Comparison of ENCODE assay signal across 8 mouse cellular contexts in genomic region chr7:105581094-105581703, GRCm38 (mm10). TPM values are rescaled to one million over a fixed set of nuclear protein-coding genes. Genes with fewer than 3 reads are reported as not detected.
A peak's percentile ranks its signal among the peaks of the same experiment; 100 is the strongest.
DNase-seq lines count a peak whose midpoint lies in the region; ATAC-seq lines count a peak whose summit lies in the region.

Apbb1 (minus strand) TSS chr7:105581653.

- H3K9me3 ChIP-seq in embryonic facial prominence, embryonic 11.5 days (replicated peaks; ENCODE audit: control insufficient read depth, low read length): no peaks in the 10 kb centered on the region
- H3K9me3 ChIP-seq in intestine, embryonic 16.5 days (ENCODE audit: control insufficient read depth, low read length): no peaks in the 10 kb centered on the region
- no peaks in the 10 kb centered on the region for H3K9me3 ChIP-seq in midbrain, embryonic 10.5 days (replicated peaks)

- H3K4me3 ChIP-seq in embryonic facial prominence, embryonic 11.5 days (ENCODE audit: low read depth, low read length): peak within 1 kb of the TSS; percentile 77
- peak within 1 kb of the TSS; percentile 74 for H3K4me3 ChIP-seq in intestine, embryonic 16.5 days (ENCODE audit: low read length)
- H3K4me3 ChIP-seq in midbrain, embryonic 10.5 days: peak within 1 kb of the TSS; percentile 88

- H3K27me3 ChIP-seq in embryonic facial prominence, embryonic 11.5 days (ENCODE audit: control insufficient read depth, insufficient read depth, low read length): no peaks in the 10 kb centered on the region
- H3K27me3 ChIP-seq in intestine, embryonic 16.5 days (replicated peaks; ENCODE audit: control insufficient read depth, insufficient read depth, low read length): no peaks in the 10 kb centered on the region
- H3K27me3 ChIP-seq in midbrain, embryonic 10.5 days (ENCODE audit: low read depth, poor library complexity, severe bottlenecking): peaks cover 11% of the 10 kb centered on the region; the same call in 1 of the 2 replicates

- 1% methylated on average over 50 of the region's 54 CpGs for WGBS in embryonic facial prominence, embryonic 11.5 days
- under 1% methylated on average over 53 of the region's 54 CpGs for WGBS in intestine, embryonic 16.5 days
- under 1% methylated on average over 54 of the region's 54 CpGs for WGBS in midbrain, embryonic 10.5 days

- DNase-seq in urinary bladder, adult 18-20 months (ENCODE audit: low spot score in 2 of 2): peak; percentile 37 to 76
- no peak for DNase-seq in urinary bladder, postnatal 10 days (ENCODE audit: low spot score)
- DNase-seq in embryonic facial prominence, embryonic 11.5 days (ENCODE audit: low spot score): peak; percentile 84
- DNase-seq in gonadal fat pad, adult 2 months (ENCODE audit: low read depth): no peak
- DNase-seq in left cerebral cortex, postnatal 4 days: peak; percentile 87
- peak; percentile 85 for DNase-seq in midbrain, embryonic 10.5 days (ENCODE audit: low spot score)
- peak; percentile 68 to 78 for DNase-seq in right cerebral cortex, postnatal 36 days (ENCODE audit: low spot score in 2 of 2)

- intact Hi-C loops in left cerebral cortex, postnatal 4 days (cut with DNase I): no loop called here

- peak within 1 kb of the TSS; percentile 69 for H3K4me2 ChIP-seq in embryonic facial prominence, embryonic 11.5 days (ENCODE audit: low read depth, low read length)
- peak within 1 kb of the TSS; percentile 88 for H3K4me2 ChIP-seq in intestine, embryonic 16.5 days (ENCODE audit: low read depth, low read length)

- no peaks in the 10 kb centered on the region for H3K36me3 ChIP-seq in embryonic facial prominence, embryonic 11.5 days (replicated peaks; ENCODE audit: control insufficient read depth, insufficient read depth, low read depth, low read length)
- H3K36me3 ChIP-seq in intestine, embryonic 16.5 days (ENCODE audit: control insufficient read depth, insufficient read depth, low read length): no peaks in the 10 kb centered on the region
- H3K36me3 ChIP-seq in midbrain, embryonic 10.5 days: no peaks in the 10 kb centered on the region

- peak; percentile 90 for ATAC-seq in embryonic facial prominence, embryonic 11.5 days (replicated peaks; ENCODE audit: insufficient number of reproducible peaks, low FRiP score, low TSS enrichment, low read depth)
- peak; percentile 96 for ATAC-seq in intestine, embryonic 16.5 days

- H3K4me1 ChIP-seq in embryonic facial prominence, embryonic 11.5 days (ENCODE audit: control insufficient read depth, insufficient read depth, low read length): peaks cover 4% of the 10 kb centered on the region
- peaks cover 5% of the 10 kb centered on the region for H3K4me1 ChIP-seq in intestine, embryonic 16.5 days (ENCODE audit: control insufficient read depth, insufficient read depth, low read length)
- H3K4me1 ChIP-seq in midbrain, embryonic 10.5 days: peaks cover 29% of the 10 kb centered on the region

- peak within 1 kb of the TSS; percentile 86 for H3K9ac ChIP-seq in embryonic facial prominence, embryonic 11.5 days (replicated peaks; ENCODE audit: low read length)
- H3K9ac ChIP-seq in intestine, embryonic 16.5 days (ENCODE audit: low read depth, low read length): peak within 1 kb of the TSS; percentile 65

- H3K27ac ChIP-seq in embryonic facial prominence, embryonic 11.5 days (replicated peaks; ENCODE audit: low read depth, low read length): peak within 1 kb of the TSS; percentile 35
- H3K27ac ChIP-seq in intestine, embryonic 16.5 days (ENCODE audit: low read length): 0 out of 2 replicates have a peak within 1 kb of the TSS, but pooled peaks have one; percentile 15
- peak within 1 kb of the TSS; percentile 95 for H3K27ac ChIP-seq in midbrain, embryonic 10.5 days (replicated peaks)

RNA-seq across cellular contexts. Expression of gene Apbb1, which starts in this region (rescaled TPM):
- 59.7 and 68.7 TPM in 2 replicates for polyA plus RNA-seq in embryonic facial prominence, embryonic 11.5 days (2014; fragmentation: Nextera tagmentation; extraction: Ambion mirVana)
- 22.7 and 22.8 TPM in 2 replicates for polyA plus RNA-seq in gonadal fat pad, adult 2 months (2012; rRNA removed)
- 29.2 and 35.2 TPM in 2 replicates for polyA plus RNA-seq in intestine, embryonic 16.5 days (2015; fragmentation: Nextera tagmentation; extraction: Ambion mirVana)
- 100 to 1,000 TPM; 327 to 331 TPM for total RNA-seq in left cerebral cortex, postnatal 4 days (2021)
- 112 and 134 TPM in 2 replicates for polyA plus RNA-seq in midbrain, embryonic 10.5 days (2016; fragmentation: Nextera tagmentation; extraction: Ambion mirVana)

Comparison
In these comparisons a context has a peak if more than half of its experiments do, and no peak if none do; other contexts are left out.
1. DNase-seq: peak in urinary bladder, adult 18-20 months (2 of 2), embryonic facial prominence, embryonic 11.5 days (single experiment), left cerebral cortex, postnatal 4 days (single experiment), midbrain, embryonic 10.5 days (single experiment) and right cerebral cortex, postnatal 36 days (2 of 2); none in urinary bladder, postnatal 10 days (single experiment) and gonadal fat pad, adult 2 months (single experiment).
2. H3K27ac ChIP-seq: peak in every context shown above with its lines; median percentile 95 in midbrain, embryonic 10.5 days; 35 in embryonic facial prominence, embryonic 11.5 days; 15 in intestine, embryonic 16.5 days.
3. Peak in every context shown above with its lines, with median percentiles within 50 percentile points of each other: H3K4me3 ChIP-seq.